Mouse (Mus musculus) intestine, embryonic 14.5 days (tissue): Measurements from ENCODE around the gene Cabin1. TPM values are rescaled to one million over a fixed set of nuclear protein-coding genes. Genes with fewer than 3 reads are reported as not detected.

ENCODE experiments used
- ATAC-seq: fragments of 200-750 bp; cut with Nextera tagmentation; replicated peaks from 2 replicates; pipeline ENCODE4 v1.8.0; 2017; ENCODE audit warnings: low read depth, moderate number of reproducible peaks, moderate TSS enrichment, moderate library complexity; ENCODE audit not compliant: low FRiP score, low TSS enrichment
- DNase-seq: peaks from one replicate; pipeline ENCODE4 v3.0.0-alpha.2; 2018; ENCODE audit warnings: low spot score
- H3K27ac ChIP-seq: fragments of 300-500 bp; sonication (generic); 2 replicates; pipeline ENCODE4 v1.5.1; 2014; ENCODE audit warnings: low read depth, mild to moderate bottlenecking, control low read depth
- H3K27me3 ChIP-seq: fragments of 300-500 bp; sonication (generic); replicated peaks from 2 replicates; pipeline ENCODE4 v1.6.1; 2014; ENCODE audit warnings: low read length, control low read depth; ENCODE audit not compliant: control insufficient read depth, insufficient read depth
- H3K36me3 ChIP-seq: fragments of 300-500 bp; sonication (generic); 2 replicates; pipeline ENCODE4 v1.6.1; 2014; ENCODE audit warnings: low read length, control low read depth; ENCODE audit not compliant: control insufficient read depth, insufficient read depth
- H3K4me1 ChIP-seq: fragments of 300-500 bp; sonication (generic); replicated peaks from 2 replicates; pipeline ENCODE4 v1.6.1; 2014; ENCODE audit warnings: low read length, control low read depth, mixed read lengths; ENCODE audit not compliant: control insufficient read depth, insufficient read depth
- H3K4me2 ChIP-seq: fragments of 300-500 bp; sonication (generic); 2 replicates; pipeline ENCODE4 v1.6.1; 2014; ENCODE audit warnings: low read length
- H3K4me3 ChIP-seq: fragments of 300-500 bp; sonication (generic); 2 replicates; pipeline ENCODE4 v1.5.1; 2014; ENCODE audit warnings: low read depth, low read length, control low read depth, mixed read lengths
- H3K9ac ChIP-seq: fragments of 300-500 bp; sonication (generic); 2 replicates; pipeline ENCODE4 v1.6.1; 2014; ENCODE audit warnings: mild to moderate bottlenecking, low read length
- H3K9me3 ChIP-seq: fragments of 300-500 bp; sonication (generic); 2 replicates; pipeline ENCODE4 v1.6.1; 2016; ENCODE audit warnings: low read length, control low read depth; ENCODE audit not compliant: control insufficient read depth
- whole genome bisulfite sequencing: fragments of 180-500 bp; shearing (Covaris S2); extraction: QIAGEN DNeasy Blood & Tissue Kit; methylation state at CpG from one replicate; pipeline ENCODE4 v1.1.7; 2014; 5-methylcytosine and 5-hydroxymethylcytosine counted together
- polyA plus RNA-seq: library from polyadenylated mRNA; unstranded; fragments of >200 nt; fragmentation: Nextera tagmentation; extraction: Ambion mirVana; gene quantifications from 2 replicates; pipeline ENCODE4 v1.2.1, GENCODE M21; 2014

Cabin1 gene
- polyA plus RNA-seq, 1 experiment from 2014 or later = 47.2 TPM

DNA sequence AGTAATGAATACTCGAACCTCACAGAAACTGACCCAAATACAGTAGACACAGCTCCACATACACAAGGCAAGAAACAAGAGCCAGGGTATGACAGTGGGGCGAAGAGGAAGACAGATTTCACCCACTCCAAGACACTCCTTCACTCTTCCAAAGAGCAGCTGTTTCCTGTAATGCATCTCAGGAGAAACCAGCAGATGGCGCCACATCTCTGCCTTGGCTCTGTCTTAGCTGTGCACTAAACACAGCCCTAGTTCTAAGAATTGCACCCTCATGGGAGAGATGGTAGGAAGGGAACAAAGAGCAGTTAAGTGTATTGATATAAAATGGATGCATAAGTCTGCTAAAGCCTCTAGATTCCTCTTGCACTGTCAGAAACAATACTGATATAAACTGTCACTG lies 20.1 kb downstream of the Cabin1 start:
- Histone ChIP-seq H3K4me2 (no peak overlapping the region), H3K4me3 (no peak overlapping the region), H3K36me3 (peaks cover 72% of the 10 kb centered on the region), H3K27ac (no peak overlapping the region), H3K27me3 (no peaks in the 10 kb centered on the region), H3K9me3 (no peaks in the 10 kb centered on the region), H3K4me1 (no peaks in the 10 kb centered on the region), H3K9ac (no peak overlapping the region)
- peak; percentile 92 for DNase-seq
- ATAC-seq = peak; percentile 89
- WGBS = 39% methylated on average over 3 of the region's 3 CpGs

DNA sequence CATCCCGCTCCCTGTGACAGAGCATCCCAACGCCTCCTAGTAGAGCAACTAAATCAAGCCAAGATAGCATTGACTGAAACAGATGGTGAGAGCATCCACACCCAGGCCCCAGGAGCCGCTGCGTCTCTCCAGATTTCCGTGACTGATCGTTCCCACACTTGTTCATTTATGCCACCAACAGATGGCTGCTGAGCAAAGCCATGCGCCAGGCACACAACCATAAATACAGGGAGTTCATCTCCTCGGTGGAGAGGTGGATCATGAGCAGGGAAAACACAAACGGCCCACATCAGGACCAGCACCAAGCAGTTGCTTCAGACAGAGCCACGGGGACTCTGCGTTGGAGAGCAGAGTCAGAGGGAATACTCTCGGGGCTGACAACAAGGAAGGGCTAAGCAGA lies 20.8 kb downstream of the Cabin1 start:
- Histone ChIP-seq H3K4me2 (no peak overlapping the region), H3K4me3 (no peak overlapping the region), H3K27me3 (no peaks in the 10 kb centered on the region), H3K9me3 (no peaks in the 10 kb centered on the region), H3K4me1 (no peaks in the 10 kb centered on the region), H3K9ac (no peak overlapping the region), H3K27ac (no peak overlapping the region), H3K36me3 (peaks cover 75% of the 10 kb centered on the region)
- ATAC-seq (no peak), DNase-seq (no peak)
- WGBS = 86% methylated on average over 12 of the region's 12 CpGs

DNA sequence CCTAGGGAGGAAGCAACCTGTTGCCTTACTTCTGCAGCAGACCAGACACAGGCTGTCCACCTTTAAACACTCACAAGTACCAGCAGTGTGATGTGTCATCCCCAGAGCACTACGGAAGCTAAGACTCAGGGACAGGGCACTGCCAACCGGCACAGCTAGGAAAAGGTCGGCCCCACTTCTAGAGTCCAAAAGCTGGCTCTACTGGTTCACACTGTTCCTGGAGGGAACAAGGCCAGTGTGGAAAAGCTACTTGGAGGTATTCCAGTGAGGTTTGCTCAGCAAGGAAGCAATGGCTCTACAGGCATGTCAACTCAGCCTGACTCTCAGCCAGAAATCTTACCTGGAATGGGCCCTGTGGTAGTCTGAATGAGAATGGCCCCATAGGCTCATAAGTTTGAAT lies 23.3 kb downstream of the Cabin1 start:
- ATAC-seq (no peak), DNase-seq (no peak)
- H3K9ac ChIP-seq = no peak overlapping the region
- no peaks in the 10 kb centered on the region for H3K27me3 ChIP-seq
- H3K9me3 ChIP-seq = no peaks in the 10 kb centered on the region
- peaks cover 77% of the 10 kb centered on the region for H3K36me3 ChIP-seq
- no peaks in the 10 kb centered on the region for H3K4me1 ChIP-seq
- no peak overlapping the region for H3K4me3 ChIP-seq
- 96% methylated on average over 3 of the region's 3 CpGs for WGBS
- no peak overlapping the region for H3K27ac ChIP-seq
- no peak overlapping the region for H3K4me2 ChIP-seq

DNA sequence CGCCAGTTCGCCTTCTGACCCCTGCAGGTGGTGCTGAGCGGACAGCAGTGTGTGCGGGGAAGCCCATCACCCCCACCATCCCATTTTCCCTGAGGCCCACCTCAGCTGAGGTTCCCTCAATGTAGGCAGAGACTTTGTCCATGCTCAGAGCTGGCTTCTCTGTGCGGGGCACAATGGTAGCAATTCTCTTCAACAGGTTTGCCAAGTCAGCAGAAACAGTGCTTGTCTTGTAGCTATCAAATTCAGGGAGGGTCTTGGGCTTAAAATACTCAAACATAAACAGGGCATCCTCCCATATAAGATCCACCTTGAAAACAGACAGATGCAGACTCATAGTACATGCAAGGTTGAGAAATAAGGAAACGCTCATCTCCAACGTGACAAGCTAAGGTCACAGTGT lies 38.7 kb downstream of the Cabin1 start:
- WGBS = 94% methylated on average over 7 of the region's 7 CpGs

DNA sequence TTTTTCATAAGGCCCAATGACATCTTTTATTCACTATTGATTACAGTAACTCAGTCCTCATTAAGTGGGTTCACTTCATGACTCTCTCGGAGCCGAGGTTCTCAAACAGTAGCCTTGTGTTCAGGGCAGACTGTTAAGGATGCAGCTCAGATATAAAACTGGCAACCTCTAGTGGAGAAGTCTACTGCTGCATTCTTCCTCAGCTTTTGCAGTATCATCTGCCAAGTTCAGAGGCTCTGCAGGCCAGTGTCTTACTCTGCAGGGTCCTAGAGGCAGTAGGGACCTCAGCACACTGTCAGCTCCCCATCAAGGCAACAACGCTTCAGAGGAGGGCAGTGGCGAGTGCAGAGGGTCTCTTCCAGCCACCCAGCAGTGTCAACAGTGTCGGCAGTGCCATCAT lies 43.9 kb downstream of the Cabin1 start:
- no peak for ATAC-seq
- peaks cover 81% of the 10 kb centered on the region for H3K36me3 ChIP-seq

More for the DNA sequence above, 38.7 kb downstream of the Cabin1 start:
- H3K27ac ChIP-seq = no peak overlapping the region
- no peaks in the 10 kb centered on the region for H3K4me1 ChIP-seq
- no peak overlapping the region for H3K4me2 ChIP-seq
- no peaks in the 10 kb centered on the region for H3K27me3 ChIP-seq
- no peak overlapping the region for H3K4me3 ChIP-seq
- DNase-seq (no peak), ATAC-seq (no peak)
- peaks cover 89% of the 10 kb centered on the region for H3K36me3 ChIP-seq
- no peaks in the 10 kb centered on the region for H3K9me3 ChIP-seq
- no peak overlapping the region for H3K9ac ChIP-seq

DNA sequence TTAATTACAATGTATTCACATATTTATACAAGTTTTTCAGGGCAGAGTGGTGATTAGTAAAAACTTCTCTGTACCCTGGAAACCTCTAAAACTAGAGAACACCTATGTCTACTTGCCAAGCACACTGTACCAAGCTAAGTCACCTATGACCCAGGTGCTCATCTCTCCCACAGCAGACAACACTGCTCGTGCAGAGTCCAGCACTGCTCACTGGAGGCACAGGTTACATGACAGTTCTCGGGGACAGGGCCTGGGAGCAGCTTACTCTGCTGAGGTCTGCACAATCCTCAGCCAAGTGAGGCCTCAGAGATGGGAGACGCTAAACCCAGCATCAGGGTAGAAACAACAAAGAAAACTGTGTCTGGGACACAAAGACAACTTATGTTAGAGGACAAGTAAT lies 49.3 kb downstream of the Cabin1 start:
- no peaks in the 10 kb centered on the region for H3K4me1 ChIP-seq
- DNase-seq (no peak), ATAC-seq (no peak)
- no peak overlapping the region for H3K27ac ChIP-seq
- peaks cover 73% of the 10 kb centered on the region for H3K36me3 ChIP-seq
- H3K9ac ChIP-seq = no peak overlapping the region
- H3K4me3 ChIP-seq = no peak overlapping the region
- H3K27me3 ChIP-seq = no peaks in the 10 kb centered on the region
- 80% methylated on average over 3 of the region's 3 CpGs for WGBS
- no peak overlapping the region for H3K4me2 ChIP-seq
- no peaks in the 10 kb centered on the region for H3K9me3 ChIP-seq

More for the DNA sequence above, 43.9 kb downstream of the Cabin1 start:
- H3K4me3 ChIP-seq = no peak overlapping the region
- H3K4me1 ChIP-seq = no peaks in the 10 kb centered on the region
- H3K9me3 ChIP-seq = no peaks in the 10 kb centered on the region
- WGBS = 83% methylated on average over 5 of the region's 5 CpGs
- no peak overlapping the region for H3K27ac ChIP-seq
- H3K27me3 ChIP-seq = no peaks in the 10 kb centered on the region
- no peak overlapping the region for H3K4me2 ChIP-seq
- no peak for DNase-seq
- no peak overlapping the region for H3K9ac ChIP-seq

DNA sequence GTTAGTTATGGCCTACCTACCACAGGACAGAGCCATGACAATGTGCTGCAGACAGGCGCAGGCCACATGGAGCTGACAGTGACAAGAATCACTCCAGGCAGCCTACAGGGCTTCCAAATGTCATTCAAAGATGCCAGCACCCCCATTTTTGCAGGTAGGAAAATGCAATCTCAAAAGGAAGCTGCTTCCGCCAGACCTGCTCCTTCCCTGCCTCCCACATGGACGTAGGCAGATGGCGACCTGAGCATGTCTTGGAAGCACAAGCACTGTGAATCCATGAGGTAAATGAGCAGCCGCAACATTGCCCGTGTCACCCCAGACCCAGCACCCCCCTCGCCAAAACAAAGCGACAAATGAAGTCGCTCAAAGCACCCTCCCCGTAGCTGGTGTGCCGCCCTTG lies 51.1 kb downstream of the Cabin1 start:
- ATAC-seq (no peak), DNase-seq (no peak)
- no peaks in the 10 kb centered on the region for H3K9me3 ChIP-seq
- no peak overlapping the region for H3K27ac ChIP-seq
- H3K4me1 ChIP-seq = no peaks in the 10 kb centered on the region
- no peaks in the 10 kb centered on the region for H3K27me3 ChIP-seq
- WGBS = 94% methylated on average over 11 of the region's 11 CpGs
- peaks cover 78% of the 10 kb centered on the region for H3K36me3 ChIP-seq
- H3K9ac ChIP-seq = no peak overlapping the region
- H3K4me3 ChIP-seq = no peak overlapping the region
- H3K4me2 ChIP-seq = no peak overlapping the region

DNA sequence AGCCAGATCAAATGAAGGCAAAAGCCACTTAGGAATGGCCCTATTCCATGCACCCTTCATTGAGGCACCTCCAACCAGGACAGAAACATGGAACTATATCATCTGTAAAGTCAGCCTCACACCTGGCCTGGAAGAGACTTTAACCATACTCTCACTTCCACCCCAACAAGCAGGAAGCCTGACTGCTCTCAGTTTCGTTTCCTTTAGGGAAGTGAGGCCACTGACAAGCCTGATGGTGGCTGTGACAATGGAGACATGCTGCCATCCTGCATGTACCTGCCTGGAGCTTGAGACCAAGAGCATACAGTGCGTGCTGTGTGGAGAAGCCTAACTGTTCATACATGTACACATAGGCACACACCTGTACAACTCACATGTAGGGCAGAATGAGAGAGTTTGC lies 53.9 kb downstream of the Cabin1 start:
- Histone ChIP-seq H3K4me3 (no peak overlapping the region), H3K9ac (no peak overlapping the region), H3K27me3 (no peaks in the 10 kb centered on the region), H3K9me3 (no peaks in the 10 kb centered on the region), H3K4me1 (no peaks in the 10 kb centered on the region), H3K36me3 (peaks cover 64% of the 10 kb centered on the region), H3K27ac (no peak overlapping the region), H3K4me2 (no peak overlapping the region)
- ATAC-seq (no peak), DNase-seq (no peak)
- 77% methylated on average over 2 of the region's 2 CpGs for WGBS

DNA sequence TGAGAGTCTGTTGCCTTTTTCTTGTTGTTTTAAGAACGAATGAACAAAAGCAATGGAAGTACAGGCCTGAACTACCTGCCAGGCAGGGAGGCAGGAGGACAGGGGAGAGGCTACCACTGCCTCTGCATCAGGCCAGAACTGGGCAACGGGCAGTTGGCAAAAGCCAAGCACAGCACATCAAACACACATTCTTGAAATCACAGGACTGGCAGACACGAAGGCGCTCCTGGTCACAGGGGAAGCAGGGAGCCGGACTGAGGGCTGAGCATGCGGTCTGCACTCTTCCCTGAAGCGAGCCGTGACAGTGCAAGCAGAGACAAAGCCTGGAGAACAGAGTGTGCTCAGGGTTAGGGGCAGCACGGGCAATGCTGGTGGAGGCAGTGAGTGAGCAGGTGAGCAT lies 54.9 kb downstream of the Cabin1 start:
- 91% methylated on average over 9 of the region's 9 CpGs for WGBS
- H3K36me3 ChIP-seq = peaks cover 63% of the 10 kb centered on the region

More for the DNA sequence above, 54.9 kb downstream of the Cabin1 start:
- Histone ChIP-seq H3K4me2 (no peak overlapping the region), H3K9ac (no peak overlapping the region), H3K4me3 (no peak overlapping the region), H3K4me1 (no peaks in the 10 kb centered on the region), H3K27me3 (no peaks in the 10 kb centered on the region), H3K9me3 (no peaks in the 10 kb centered on the region), H3K27ac (no peak overlapping the region)
- no peak for DNase-seq
- ATAC-seq = no peak
